Mouse (Mus musculus): ENCODE measurements around the gene Zfp872. TPM values are rescaled to one million over a fixed set of nuclear protein-coding genes. Genes with fewer than 3 reads are reported as not detected.
"Not testable (repeated sequence)": the region's sequence is repeated elsewhere in the genome, so short reads cannot be mapped to it uniquely, and the experiment has no call there.

Zfp872 gene
- 0.07 and 0.13 TPM in 2 replicates for polyA plus RNA-seq (2012; rRNA removed)

GRCm38 (mm10) chr9:22188025-22188611 is at the start of gene Zfp872:
Gene Zfp872, plus strand, starts transcription at chr9:22188090.
- 21% methylated on average over 43 of the region's 43 CpGs for WGBS
- DNase-seq, result peak; percentile 83 to 88

GRCm38 (mm10) chr9:22138480-22138879 is 49.4 kb upstream of the Zfp872 start:
- no peak for TF ChIP-seq POLR2A (IDR thresholded peaks at IDR 0.05; ENCODE audit: borderline replicate concordance, insufficient read depth, low read length)
- peak; percentile 84 for TF ChIP-seq CTCF (IDR thresholded peaks at IDR 0.05; ENCODE audit: borderline replicate concordance, insufficient read depth, low read depth, low read length)
- no peaks in the 10 kb centered on the region for H3K27me3 ChIP-seq (ENCODE audit: control insufficient read depth, insufficient read depth, low read length)
- peak; percentile 31 to 57 for DNase-seq
- H3K4me3 ChIP-seq (replicated peaks; ENCODE audit: insufficient read depth, low read depth, low read length), result no peak overlapping the region
- no peak overlapping the region for H3K27ac ChIP-seq (ENCODE audit: insufficient read depth, low read length)
- H3K4me1 ChIP-seq (ENCODE audit: control insufficient read depth, insufficient read depth, low read length), result no peaks in the 10 kb centered on the region
- WGBS, result 11% methylated on average over 2 of the region's 2 CpGs

More at GRCm38 (mm10) chr9:22188025-22188611, at the start of gene Zfp872:
- Histone ChIP-seq H3K27ac (ENCODE audit: insufficient read depth, low read length) (peak within 1 kb of the TSS; percentile 27), H3K4me1 (ENCODE audit: control insufficient read depth, insufficient read depth, low read length) (no peaks in the 10 kb centered on the region), H3K4me3 (replicated peaks; ENCODE audit: insufficient read depth, low read depth, low read length) (peak within 1 kb of the TSS; percentile 50), H3K27me3 (ENCODE audit: control insufficient read depth, insufficient read depth, low read length) (no peaks in the 10 kb centered on the region)
- TF ChIP-seq CTCF (IDR thresholded peaks at IDR 0.05; ENCODE audit: borderline replicate concordance, insufficient read depth, low read depth, low read length) (no peak), POLR2A (IDR thresholded peaks at IDR 0.05; ENCODE audit: borderline replicate concordance, insufficient read depth, low read length) (peak; percentile 58; the same call in 1 of the 2 replicates)

- Histone ChIP-seq H3K27ac (ENCODE audit: insufficient read depth, low read length) (peak overlapping the region; percentile 9; the same call in 1 of the 2 replicates), H3K27me3 (ENCODE audit: control insufficient read depth, insufficient read depth, low read length) (no peaks in the 10 kb centered on the region), H3K4me1 (ENCODE audit: control insufficient read depth, insufficient read depth, low read length) (no peaks in the 10 kb centered on the region), H3K4me3 (replicated peaks; ENCODE audit: insufficient read depth, low read depth, low read length) (no peak overlapping the region)
- no peak for TF ChIP-seq POLR2A (IDR thresholded peaks at IDR 0.05; ENCODE audit: borderline replicate concordance, insufficient read depth, low read length)
- no peak for TF ChIP-seq CTCF (IDR thresholded peaks at IDR 0.05; ENCODE audit: borderline replicate concordance, insufficient read depth, low read depth, low read length)
- WGBS, result 19% methylated on average over 5 of the region's 5 CpGs
- peak; percentile 72 to 86 for DNase-seq
Observed at GRCm38 (mm10) chr9:22139746-22140145, 48.1 kb upstream of the Zfp872 start.

- TF ChIP-seq POLR2A (IDR thresholded peaks at IDR 0.05; ENCODE audit: borderline replicate concordance, insufficient read depth, low read length), result no peak
- TF ChIP-seq CTCF (IDR thresholded peaks at IDR 0.05; ENCODE audit: borderline replicate concordance, insufficient read depth, low read depth, low read length), result peak; percentile 92
- peak; percentile 84 to 92 for DNase-seq
- H3K4me3 ChIP-seq (replicated peaks; ENCODE audit: insufficient read depth, low read depth, low read length), result no peak overlapping the region
Observed at GRCm38 (mm10) chr9:22143108-22144037, 44.5 kb upstream of the Zfp872 start.

GRCm38 (mm10) chr9:22144304-22144965 is 43.5 kb upstream of the Zfp872 start:
- no peak overlapping the region for H3K4me3 ChIP-seq (replicated peaks; ENCODE audit: insufficient read depth, low read depth, low read length)
- DNase-seq, result no peak
- no peak overlapping the region for H3K27ac ChIP-seq (ENCODE audit: insufficient read depth, low read length)
- no peaks in the 10 kb centered on the region for H3K4me1 ChIP-seq (ENCODE audit: control insufficient read depth, insufficient read depth, low read length)
- 83% methylated on average over 8 of the region's 8 CpGs for WGBS
- no peaks in the 10 kb centered on the region for H3K27me3 ChIP-seq (ENCODE audit: control insufficient read depth, insufficient read depth, low read length)
- TF ChIP-seq CTCF (IDR thresholded peaks at IDR 0.05; ENCODE audit: borderline replicate concordance, insufficient read depth, low read depth, low read length) (no peak), POLR2A (IDR thresholded peaks at IDR 0.05; ENCODE audit: borderline replicate concordance, insufficient read depth, low read length) (no peak)

More at GRCm38 (mm10) chr9:22143108-22144037, 44.5 kb upstream of the Zfp872 start:
- no peak overlapping the region for H3K27ac ChIP-seq (ENCODE audit: insufficient read depth, low read length)
- H3K4me1 ChIP-seq (ENCODE audit: control insufficient read depth, insufficient read depth, low read length), result no peaks in the 10 kb centered on the region
- 49% methylated on average over 17 of the region's 17 CpGs for WGBS
- H3K27me3 ChIP-seq (ENCODE audit: control insufficient read depth, insufficient read depth, low read length), result no peaks in the 10 kb centered on the region

GRCm38 (mm10) chr9:22149426-22150248 is 38.3 kb upstream of the Zfp872 start:
- H3K4me1 ChIP-seq (ENCODE audit: control insufficient read depth, insufficient read depth, low read length), result no peaks in the 10 kb centered on the region
- H3K27me3 ChIP-seq (ENCODE audit: control insufficient read depth, insufficient read depth, low read length), result no peaks in the 10 kb centered on the region
- H3K27ac ChIP-seq (ENCODE audit: insufficient read depth, low read length), result no peak overlapping the region
- WGBS, result 77% methylated on average over 20 of the region's 20 CpGs
- H3K4me3 ChIP-seq (replicated peaks; ENCODE audit: insufficient read depth, low read depth, low read length), result no peak overlapping the region
- DNase-seq, result no peak
- TF ChIP-seq CTCF (IDR thresholded peaks at IDR 0.05; ENCODE audit: borderline replicate concordance, insufficient read depth, low read depth, low read length), result no peak
- TF ChIP-seq POLR2A (IDR thresholded peaks at IDR 0.05; ENCODE audit: borderline replicate concordance, insufficient read depth, low read length), result no peak

GRCm38 (mm10) chr9:22150249-22150693 is 37.6 kb upstream of the Zfp872 start:
- not testable (repeated sequence) for H3K4me1 ChIP-seq (ENCODE audit: control insufficient read depth, insufficient read depth, low read length); H3K27me3 ChIP-seq (ENCODE audit: control insufficient read depth, insufficient read depth, low read length); H3K27ac ChIP-seq (ENCODE audit: insufficient read depth, low read length); DNase-seq; H3K4me3 ChIP-seq (replicated peaks; ENCODE audit: insufficient read depth, low read depth, low read length)
- WGBS, result 77% methylated on average over 7 of the region's 7 CpGs
